Mouse (Mus musculus): ENCODE measurements around the gene Lrrc28.

DNA sequence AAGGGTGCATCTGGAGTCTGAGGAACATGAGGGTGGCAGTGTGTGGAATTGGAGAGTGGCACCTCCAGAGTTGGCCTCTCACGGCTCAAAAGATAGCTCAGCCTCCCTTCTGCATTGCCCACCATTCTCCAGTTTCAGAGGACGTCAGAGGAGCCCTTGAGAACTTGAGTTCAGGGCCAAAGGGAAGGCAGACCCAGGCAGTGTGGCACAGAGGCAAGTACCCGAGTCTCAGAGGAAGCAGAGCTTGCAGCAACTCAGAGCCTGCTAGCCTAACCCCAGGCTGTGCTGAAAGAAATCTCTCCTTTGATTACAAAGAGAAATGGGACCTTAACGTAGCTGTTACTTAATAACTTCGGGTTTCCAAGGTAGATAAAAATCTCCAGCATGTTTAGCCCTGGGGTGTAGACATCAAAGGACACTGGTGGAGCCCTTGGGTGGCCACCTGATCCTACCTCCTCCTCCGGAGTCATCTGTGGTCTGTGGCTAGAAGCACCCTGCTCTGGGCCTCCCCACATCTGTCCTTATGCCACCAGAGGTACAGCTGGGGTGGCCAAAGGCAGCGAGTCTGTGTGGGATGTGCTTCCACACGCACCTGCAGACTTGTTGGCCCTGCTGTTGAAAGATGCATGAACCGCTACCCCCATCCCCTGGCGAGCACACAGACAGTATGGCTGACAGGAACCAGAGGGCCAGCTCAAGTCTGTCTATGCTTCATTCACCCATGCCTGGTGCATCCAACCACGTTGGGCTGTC is 144.8 kb downstream of the Lrrc28 start:
- TF ChIP-seq CTCF (IDR thresholded peaks at IDR 0.05; ENCODE audit: low read depth) = no peak
- TF ChIP-seq EP300 (IDR thresholded peaks at IDR 0.05; ENCODE audit: low read depth) = no peak

All from liver, embryonic 14.5 days (tissue).